Mouse (Mus musculus) bone marrow macrophage, adult 2 months (primary cell): ENCODE results near the gene Ace2.

Experiments
- CTCF ChIP-seq: IDR thresholded peaks from 2 replicates; pipeline ENCODE4 v1.5.1; 2012; ENCODE audit warnings: low read depth, mild to moderate bottlenecking, low read length, moderate library complexity
- POLR2A ChIP-seq: IDR thresholded peaks from 2 replicates; pipeline ENCODE4 v1.6.1; 2012; ENCODE audit warnings: mild to moderate bottlenecking, low read depth, low read length, borderline replicate concordance

DNA sequence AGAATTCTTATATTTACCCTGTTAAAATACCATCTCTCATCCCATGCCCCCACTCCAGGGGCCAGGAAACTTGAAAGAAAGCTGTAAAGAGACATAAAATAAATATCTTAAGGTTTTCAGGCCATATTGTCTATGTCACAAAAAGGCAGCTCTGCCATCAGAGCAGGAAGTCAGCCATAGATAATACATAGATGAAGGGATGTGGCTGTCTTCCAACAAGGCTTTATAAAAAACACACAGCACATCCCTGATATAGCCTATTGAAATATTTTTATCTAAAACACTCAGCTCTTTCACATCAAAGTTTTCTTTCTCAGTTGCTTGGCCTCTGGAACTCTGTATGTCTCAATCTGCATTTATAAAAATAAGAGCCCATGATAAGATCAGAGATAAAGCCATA, 14.5 kb downstream of the Ace2 start:
- no peak for TF ChIP-seq CTCF
- TF ChIP-seq POLR2A, result no peak
